Mouse (Mus musculus) C2C12 (cell line): Measurements from ENCODE around the gene Nop2.

Experiments used
- CEBPB ChIP-seq: IDR thresholded peaks from one replicate; pipeline ENCODE4 v1.6.1; 2011; ENCODE audit warnings: low read depth, mild to moderate bottlenecking, control low read depth, moderate library complexity
- CTCF ChIP-seq: IDR thresholded peaks from one replicate; pipeline ENCODE4 v1.5.1; 2011; ENCODE audit not compliant: control insufficient read depth, insufficient read depth, insufficient read length
- MAX ChIP-seq: IDR thresholded peaks from one replicate; pipeline ENCODE4 v1.6.1; 2011; ENCODE audit warnings: mild to moderate bottlenecking, control low read depth
- MYOD1 ChIP-seq: IDR thresholded peaks from one replicate; pipeline ENCODE4 v1.6.1; 2011; ENCODE audit warnings: low read depth; ENCODE audit not compliant: control insufficient read depth, insufficient read length
- USF1 ChIP-seq: IDR thresholded peaks from one replicate; pipeline ENCODE4 v1.6.1; 2011; ENCODE audit warnings: low read depth, mild to moderate bottlenecking, control low read depth, moderate library complexity

- no peak for TF ChIP-seq MAX
- TF ChIP-seq CTCF = no peak
- no peak for TF ChIP-seq USF1
- TF ChIP-seq MYOD1 = no peak
- no peak for TF ChIP-seq CEBPB
Measured at GRCm38 (mm10) chr6:125145001-125145400, 13.3 kb downstream of the Nop2 start, which contains the start of gene Iffo1.
